Mouse (Mus musculus) kidney, embryonic 14.5 days (tissue): ENCODE measurements at regions not wholly inside any gene's neighbourhood (a gene's known extent, or its start where the extent isn't known, plus 50 kb on each side); places are given as distances from the start of the nearest gene placed in this dataset.

ENCODE experiments used
- ATAC-seq: fragments of 200-750 bp; cut with Nextera tagmentation; 2 replicates; pipeline ENCODE4 v1.8.0; 2017; ENCODE audit warnings: moderate number of reproducible peaks, mild to moderate bottlenecking, moderate TSS enrichment, moderate library complexity; ENCODE audit not compliant: low FRiP score, low TSS enrichment
- H3K27ac ChIP-seq: fragments of 300-500 bp; sonication (generic); 2 replicates; pipeline ENCODE4 v1.5.1; 2014; ENCODE audit warnings: low read depth, mild to moderate bottlenecking, low read length, moderate library complexity, mixed read lengths
- H3K27me3 ChIP-seq: fragments of 300-500 bp; sonication (generic); 2 replicates; pipeline ENCODE4 v1.6.1; 2014; ENCODE audit warnings: mild to moderate bottlenecking, low read length; ENCODE audit not compliant: control insufficient read depth, insufficient read depth
- H3K36me3 ChIP-seq: fragments of 300-500 bp; sonication (generic); 2 replicates; pipeline ENCODE4 v1.6.1; 2014; ENCODE audit warnings: low read length, mixed read lengths; ENCODE audit not compliant: control insufficient read depth, insufficient read depth
- H3K4me1 ChIP-seq: fragments of 300-500 bp; sonication (generic); 2 replicates; pipeline ENCODE4 v1.6.1; 2014; ENCODE audit warnings: low read length, mixed read lengths; ENCODE audit not compliant: control insufficient read depth, insufficient read depth
- H3K4me2 ChIP-seq: fragments of 300-500 bp; sonication (generic); replicated peaks from 2 replicates; pipeline ENCODE4 v1.6.1; 2014; ENCODE audit warnings: low read depth, mild to moderate bottlenecking, low read length
- H3K4me3 ChIP-seq: fragments of 300-500 bp; sonication (generic); 2 replicates; pipeline ENCODE4 v1.5.1; 2014; ENCODE audit warnings: mild to moderate bottlenecking, low read length
- H3K9ac ChIP-seq: fragments of 300-500 bp; sonication (generic); 2 replicates; pipeline ENCODE4 v1.6.1; 2014; ENCODE audit warnings: low read depth, mild to moderate bottlenecking, low read length, moderate library complexity
- H3K9me3 ChIP-seq: fragments of 300-500 bp; sonication (generic); 2 replicates; pipeline ENCODE4 v1.6.1; 2016; ENCODE audit warnings: low read length; ENCODE audit not compliant: control insufficient read depth
- WGBS: fragments of 180-500 bp; shearing (Covaris S2); extraction: QIAGEN DNeasy Blood & Tissue Kit; methylation state at CpG from one replicate; pipeline ENCODE4 v1.1.7; 2014; 5-methylcytosine and 5-hydroxymethylcytosine counted together

DNA sequence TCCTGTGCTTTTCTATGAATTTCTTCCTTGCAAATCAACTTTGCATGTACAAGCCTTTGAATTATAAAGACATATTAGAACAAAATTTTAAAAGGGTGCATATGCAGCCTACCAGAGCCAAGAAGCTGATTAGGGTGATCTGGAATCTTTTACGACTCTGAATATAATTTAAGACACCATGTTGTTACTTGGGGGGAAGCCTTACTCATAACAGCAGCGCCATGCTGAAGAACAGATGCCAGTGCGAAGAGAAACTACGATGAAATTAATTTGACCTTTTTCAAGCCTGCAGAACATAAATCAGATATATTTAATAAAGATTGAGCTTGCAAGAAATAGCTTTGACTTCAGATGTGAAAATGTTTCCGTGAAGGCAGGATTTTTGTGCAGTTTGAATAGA is 512.7 kb upstream of the Celf2 start:
- H3K9me3 ChIP-seq: no peaks in the 10 kb centered on the region
- no peak overlapping the region for H3K4me3 ChIP-seq
- WGBS: 63% methylated on average over 5 of the region's 5 CpGs
- H3K27me3 ChIP-seq: no peaks in the 10 kb centered on the region
- no peak for ATAC-seq
- no peaks in the 10 kb centered on the region for H3K4me1 ChIP-seq
- H3K4me2 ChIP-seq: no peak overlapping the region
- H3K27ac ChIP-seq: no peak overlapping the region
- H3K9ac ChIP-seq: no peak overlapping the region
- H3K36me3 ChIP-seq: no peaks in the 10 kb centered on the region

DNA sequence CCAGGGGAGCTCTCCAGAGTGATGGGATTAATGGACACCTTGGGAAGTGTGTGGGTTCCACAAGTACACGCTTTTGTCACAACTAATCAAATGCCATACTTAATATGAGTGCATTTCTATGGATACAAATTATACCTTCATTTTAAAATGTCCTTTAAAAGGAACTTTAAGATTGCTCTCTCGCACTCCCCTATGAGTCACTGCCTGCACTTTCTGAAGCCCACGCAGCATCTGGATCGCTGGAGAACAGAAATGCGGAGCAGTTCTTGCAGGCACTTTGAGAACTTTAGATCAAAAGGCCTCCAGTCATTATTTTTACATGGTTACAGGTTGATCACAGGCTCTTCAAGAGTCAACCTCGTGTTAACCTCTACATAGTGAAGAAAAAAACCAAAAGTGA is 503.5 kb upstream of the Celf2 start:
- H3K9me3 ChIP-seq: no peaks in the 10 kb centered on the region
- H3K9ac ChIP-seq: no peak overlapping the region
- H3K27me3 ChIP-seq: no peaks in the 10 kb centered on the region
- ATAC-seq: no peak
- H3K27ac ChIP-seq: no peak overlapping the region
- WGBS: 80% methylated on average over 6 of the region's 6 CpGs
- H3K4me2 ChIP-seq: no peak overlapping the region
- no peak overlapping the region for H3K4me3 ChIP-seq
- no peaks in the 10 kb centered on the region for H3K36me3 ChIP-seq
- no peaks in the 10 kb centered on the region for H3K4me1 ChIP-seq

DNA sequence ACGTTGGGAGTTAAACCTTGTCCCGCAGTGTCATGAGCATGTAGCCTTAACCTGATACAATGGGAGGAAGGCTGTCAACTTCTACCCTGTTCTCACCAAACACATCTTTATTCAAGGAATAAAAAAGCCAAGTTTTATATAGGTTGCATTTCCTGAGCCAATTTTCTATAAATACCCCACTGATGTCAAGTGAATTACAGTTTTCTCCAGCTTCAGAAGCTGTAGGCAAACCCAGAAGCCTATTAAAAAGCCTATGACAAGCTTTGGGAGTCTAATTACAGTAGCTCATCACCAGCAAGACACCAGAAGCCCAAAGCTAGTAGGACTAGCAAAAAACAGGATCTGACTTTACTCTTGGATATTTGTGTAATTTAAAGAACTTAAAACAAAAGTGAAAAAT is 490.1 kb upstream of the Celf2 start:
- H3K9ac ChIP-seq: no peak overlapping the region
- no peak overlapping the region for H3K4me3 ChIP-seq
- no peaks in the 10 kb centered on the region for H3K9me3 ChIP-seq
- H3K4me1 ChIP-seq: no peaks in the 10 kb centered on the region
- no peak overlapping the region for H3K27ac ChIP-seq
- H3K27me3 ChIP-seq: no peaks in the 10 kb centered on the region
- H3K36me3 ChIP-seq: no peaks in the 10 kb centered on the region
- ATAC-seq: no peak
- WGBS: 73% methylated on average over 2 of the region's 2 CpGs
- no peak overlapping the region for H3K4me2 ChIP-seq

DNA sequence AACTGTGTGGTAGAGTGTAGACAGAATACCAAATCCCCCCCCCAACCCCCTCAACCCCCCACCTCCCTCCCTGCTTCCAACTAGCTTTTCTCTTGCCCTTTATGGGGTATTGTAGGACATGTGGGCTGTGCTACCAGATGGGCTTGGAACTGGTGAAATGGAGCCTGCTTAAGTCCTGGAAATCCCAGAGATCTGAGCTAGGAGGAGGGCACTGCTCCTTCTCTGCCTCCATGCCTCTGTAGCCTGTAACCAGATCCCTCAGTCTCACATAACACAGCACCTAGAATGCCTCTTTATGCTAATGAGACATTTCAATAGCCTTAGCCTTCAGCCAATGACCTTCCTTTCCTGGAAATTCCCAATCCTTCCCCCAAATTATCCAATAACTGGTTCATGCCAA is 465.1 kb upstream of the Celf2 start:
- H3K9ac ChIP-seq: no peak overlapping the region
- H3K4me3 ChIP-seq: no peak overlapping the region
- H3K36me3 ChIP-seq: no peaks in the 10 kb centered on the region
- no peaks in the 10 kb centered on the region for H3K27me3 ChIP-seq
- no peak for ATAC-seq
- no peak overlapping the region for H3K27ac ChIP-seq
- H3K9me3 ChIP-seq: no peaks in the 10 kb centered on the region
- H3K4me1 ChIP-seq: no peaks in the 10 kb centered on the region
- H3K4me2 ChIP-seq: no peak overlapping the region

DNA sequence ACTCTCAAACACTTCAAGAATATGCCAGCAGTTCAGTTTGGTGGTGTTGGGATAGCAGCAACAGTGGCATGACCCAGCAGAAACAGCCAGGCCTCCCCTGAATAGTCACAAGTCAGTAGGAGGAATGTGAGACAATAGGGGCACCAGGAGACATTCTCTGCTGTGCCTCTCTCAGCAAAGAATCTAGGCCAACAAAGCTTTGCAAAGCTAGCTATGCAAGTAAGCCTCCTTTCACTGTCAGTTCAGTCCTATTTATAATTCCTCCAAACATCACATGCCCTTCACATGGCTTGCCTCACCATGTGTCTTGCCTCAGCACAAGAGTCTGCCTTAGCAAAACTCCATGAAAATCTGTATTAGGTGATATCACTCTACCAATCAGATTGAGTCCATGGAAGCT is 454.1 kb upstream of the Celf2 start:
- no peak for ATAC-seq
- no peaks in the 10 kb centered on the region for H3K27me3 ChIP-seq
- no peak overlapping the region for H3K4me2 ChIP-seq
- H3K4me1 ChIP-seq: no peaks in the 10 kb centered on the region
- no peaks in the 10 kb centered on the region for H3K9me3 ChIP-seq
- H3K4me3 ChIP-seq: no peak overlapping the region
- H3K36me3 ChIP-seq: no peaks in the 10 kb centered on the region
- no peak overlapping the region for H3K9ac ChIP-seq
- H3K27ac ChIP-seq: no peak overlapping the region

DNA sequence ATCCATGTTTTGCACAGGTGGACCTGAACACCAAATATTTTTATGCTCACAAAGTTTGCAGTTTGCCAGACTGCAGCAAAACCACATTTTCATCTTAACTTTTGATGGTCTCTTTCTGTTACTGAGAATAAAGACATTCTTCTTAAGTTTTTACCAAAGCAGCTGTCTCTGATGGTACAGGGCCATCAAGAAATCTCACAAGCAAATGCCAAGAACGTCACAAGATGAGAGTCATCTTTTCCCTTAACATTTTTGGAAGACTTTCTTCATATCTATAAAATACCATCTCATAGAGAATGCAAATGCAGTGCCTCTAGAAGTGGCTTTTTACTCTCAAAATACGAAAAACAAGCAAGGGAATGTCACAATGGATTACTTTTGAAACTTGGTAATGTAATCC is 444.8 kb upstream of the Celf2 start:
- Histone ChIP-seq H3K27me3 (no peaks in the 10 kb centered on the region), H3K4me1 (no peaks in the 10 kb centered on the region), H3K4me2 (no peak overlapping the region), H3K9me3 (no peaks in the 10 kb centered on the region), H3K36me3 (no peaks in the 10 kb centered on the region), H3K27ac (no peak overlapping the region), H3K9ac (no peak overlapping the region), H3K4me3 (no peak overlapping the region)
- WGBS: 76% methylated on average over 2 of the region's 2 CpGs
- ATAC-seq: no peak

DNA sequence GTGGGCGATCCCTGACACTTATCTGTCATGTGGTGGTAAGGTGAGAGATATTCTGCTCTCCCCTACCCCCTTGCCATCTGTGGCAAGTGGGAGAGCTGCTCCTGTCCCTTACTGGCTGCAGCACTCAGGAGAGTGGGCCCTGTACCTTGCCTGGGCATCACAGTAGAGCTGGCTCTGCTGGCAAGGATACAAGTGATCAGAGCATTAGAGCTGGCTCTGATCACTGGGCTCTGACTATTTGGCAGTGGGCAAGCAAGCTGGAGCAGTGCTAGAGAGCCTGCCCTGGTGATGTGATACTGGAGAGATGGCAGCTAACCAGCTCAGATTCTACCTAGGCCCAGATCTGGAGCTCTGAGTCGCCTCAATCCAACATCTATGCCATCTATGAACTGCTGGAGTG is 443.5 kb upstream of the Celf2 start:
- no peak overlapping the region for H3K4me2 ChIP-seq
- no peaks in the 10 kb centered on the region for H3K9me3 ChIP-seq
- no peak overlapping the region for H3K9ac ChIP-seq
- no peak overlapping the region for H3K4me3 ChIP-seq
- H3K27ac ChIP-seq: no peak overlapping the region
- no peaks in the 10 kb centered on the region for H3K27me3 ChIP-seq
- H3K36me3 ChIP-seq: no peaks in the 10 kb centered on the region
- WGBS: 93% methylated on average over 2 of the region's 2 CpGs
- no peak for ATAC-seq
- H3K4me1 ChIP-seq: no peaks in the 10 kb centered on the region

DNA sequence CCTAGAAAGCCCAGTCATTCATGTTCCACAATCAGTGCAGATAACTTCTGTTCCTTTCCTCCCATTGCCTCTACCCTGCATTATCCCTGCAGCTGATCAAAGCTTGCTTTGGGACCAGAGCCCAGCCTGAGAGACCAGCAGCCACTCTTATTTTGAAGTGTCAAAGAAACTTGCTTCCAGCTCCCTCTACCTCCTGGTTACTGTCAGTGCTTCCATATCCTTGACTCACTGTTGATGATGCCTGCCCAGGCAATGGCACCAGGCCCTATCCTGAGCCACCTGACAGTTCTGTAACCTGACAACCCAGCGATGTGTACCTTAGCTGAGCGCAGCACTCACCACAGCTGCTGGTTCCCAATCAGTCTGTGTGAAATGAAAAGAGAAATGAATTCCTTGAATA is 435.6 kb upstream of the Celf2 start:
- H3K4me1 ChIP-seq: no peaks in the 10 kb centered on the region

DNA sequence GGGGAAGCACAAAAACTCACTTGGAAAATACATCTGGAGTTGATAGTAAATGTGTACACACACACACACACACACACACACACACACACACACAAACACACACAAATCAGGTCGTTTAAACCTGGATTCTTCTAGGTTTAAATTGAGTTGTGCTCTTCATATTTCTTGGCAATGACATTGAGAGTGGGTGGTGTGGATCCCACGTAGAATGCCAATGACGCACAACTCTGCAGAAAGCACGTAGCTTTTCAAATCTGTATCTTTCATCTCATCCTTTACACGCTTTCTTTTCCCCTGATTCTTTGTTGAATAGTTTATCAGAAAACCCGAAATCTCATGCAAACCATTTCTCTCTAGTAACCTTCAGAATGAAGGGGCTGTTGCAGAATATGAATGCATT is 424.3 kb upstream of the Celf2 start:
- H3K36me3 ChIP-seq: no peaks in the 10 kb centered on the region

More for the DNA sequence above, 435.6 kb upstream of the Celf2 start:
- H3K27me3 ChIP-seq: no peaks in the 10 kb centered on the region
- H3K27ac ChIP-seq: no peak overlapping the region
- H3K4me3 ChIP-seq: no peak overlapping the region
- no peaks in the 10 kb centered on the region for H3K9me3 ChIP-seq
- H3K9ac ChIP-seq: no peak overlapping the region
- no peak overlapping the region for H3K4me2 ChIP-seq
- WGBS: 66% methylated on average over 2 of the region's 2 CpGs
- no peaks in the 10 kb centered on the region for H3K36me3 ChIP-seq
- no peak for ATAC-seq

DNA sequence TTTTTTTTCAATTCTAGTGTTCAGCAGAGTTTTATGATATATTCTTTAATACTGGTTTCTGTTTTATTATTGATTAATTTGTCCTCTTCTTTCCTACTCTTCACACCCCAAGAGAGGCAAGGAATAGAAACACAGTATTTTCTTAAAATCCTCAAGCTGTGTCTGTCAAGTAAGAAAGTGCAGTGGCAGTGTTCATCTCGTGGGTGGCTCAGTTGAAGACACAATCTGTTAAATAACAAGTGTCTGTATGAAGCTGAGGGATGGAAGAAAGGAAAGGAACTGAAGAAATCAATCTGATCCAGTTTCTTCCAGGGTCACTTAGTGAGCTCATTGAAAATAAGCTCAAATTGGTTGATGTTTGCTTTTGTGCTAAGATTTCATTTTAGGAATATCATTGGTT is 396.9 kb upstream of the Celf2 start:
- Histone ChIP-seq H3K9ac (no peak overlapping the region), H3K27me3 (no peaks in the 10 kb centered on the region), H3K36me3 (no peaks in the 10 kb centered on the region), H3K9me3 (no peaks in the 10 kb centered on the region), H3K4me2 (no peak overlapping the region), H3K4me3 (no peak overlapping the region), H3K27ac (no peak overlapping the region), H3K4me1 (no peaks in the 10 kb centered on the region)
- no peak for ATAC-seq
- 35% methylated on average over 1 of the region's 1 CpGs for WGBS

More for the DNA sequence above, 424.3 kb upstream of the Celf2 start:
- H3K27me3 ChIP-seq: no peaks in the 10 kb centered on the region
- no peak overlapping the region for H3K9ac ChIP-seq
- no peak overlapping the region for H3K4me3 ChIP-seq
- no peak overlapping the region for H3K4me2 ChIP-seq
- no peak overlapping the region for H3K27ac ChIP-seq
- no peaks in the 10 kb centered on the region for H3K4me1 ChIP-seq
- ATAC-seq: no peak
- no peaks in the 10 kb centered on the region for H3K9me3 ChIP-seq
- WGBS: 83% methylated on average over 6 of the region's 6 CpGs
